Mouse (Mus musculus): ENCODE results near the gene Ly6g5b.

GRCm38 (mm10) chr17:35079778-35080177, 35.5 kb downstream of the Ly6g5b start:
- no peak for TF ChIP-seq CTCF (conservative IDR thresholded peaks at IDR 0.05; ENCODE audit: insufficient read depth, insufficient read length, low read depth, low read length)
- no peak for TF ChIP-seq POLR2A (IDR thresholded peaks at IDR 0.05; ENCODE audit: low read depth, low read length)

Measured in kidney, adult 2 months (tissue).